Mouse (Mus musculus) thymus, adult 18-20 months (tissue): ENCODE measurements around the gene Itgb3.

ENCODE experiments used
- DNase-seq, 2 experiments: peaks; one replicate each; pipeline ENCODE4 v3.0.0; 2022; ENCODE audit warnings: mixed read lengths in 2 of 2

Gene Itgb3

GRCm38 (mm10) chr11:104622040-104622962 is 14.5 kb downstream of the Itgb3 start:
- DNase-seq: no peak

GRCm38 (mm10) chr11:104624791-104625391 is 17.1 kb downstream of the Itgb3 start:
- no peak for DNase-seq

GRCm38 (mm10) chr11:104625453-104626402 is 17.9 kb downstream of the Itgb3 start:
- DNase-seq: no peak

- no peak for DNase-seq
Measured at GRCm38 (mm10) chr11:104626635-104627034, 18.8 kb downstream of the Itgb3 start.

- DNase-seq: no peak
Measured at GRCm38 (mm10) chr11:104627616-104628301, 20.0 kb downstream of the Itgb3 start.

- no peak for DNase-seq
Measured at GRCm38 (mm10) chr11:104628566-104628965, 20.8 kb downstream of the Itgb3 start.

GRCm38 (mm10) chr11:104630185-104630835 is 22.5 kb downstream of the Itgb3 start:
- DNase-seq: peak in 1 of 2 experiments; percentile 38

GRCm38 (mm10) chr11:104631306-104631705 is 23.5 kb downstream of the Itgb3 start:
- no peak for DNase-seq

GRCm38 (mm10) chr11:104637010-104637409 is 29.2 kb downstream of the Itgb3 start:
- peak in 1 of 2 experiments; percentile 47 for DNase-seq

- DNase-seq: no peak
Measured at GRCm38 (mm10) chr11:104638006-104638405, 30.2 kb downstream of the Itgb3 start.

- DNase-seq: no peak
Measured at GRCm38 (mm10) chr11:104638906-104639305, 31.1 kb downstream of the Itgb3 start.

GRCm38 (mm10) chr11:104639634-104640033 is 31.8 kb downstream of the Itgb3 start:
- no peak for DNase-seq

GRCm38 (mm10) chr11:104640894-104641293 is 33.1 kb downstream of the Itgb3 start:
- no peak for DNase-seq

GRCm38 (mm10) chr11:104643236-104643635 is 35.4 kb downstream of the Itgb3 start:
- DNase-seq: no peak

- no peak for DNase-seq
Measured at GRCm38 (mm10) chr11:104645402-104645801, 37.6 kb downstream of the Itgb3 start.

- no peak for DNase-seq
Measured at GRCm38 (mm10) chr11:104646173-104646572, 38.4 kb downstream of the Itgb3 start.

GRCm38 (mm10) chr11:104646611-104647010 is 38.8 kb downstream of the Itgb3 start:
- no peak for DNase-seq

- no peak for DNase-seq
Measured at GRCm38 (mm10) chr11:104647188-104647867, 39.5 kb downstream of the Itgb3 start.

GRCm38 (mm10) chr11:104648571-104648970 is 40.8 kb downstream of the Itgb3 start:
- peak in 1 of 2 experiments; percentile 39 for DNase-seq

GRCm38 (mm10) chr11:104660599-104660998 is 52.8 kb downstream of the Itgb3 start:
- DNase-seq: peak in 1 of 2 experiments; percentile 4

- peak; percentile 15 to 57 for DNase-seq
Measured at GRCm38 (mm10) chr11:104661106-104661505, 53.3 kb downstream of the Itgb3 start.
